Mouse (Mus musculus): ENCODE data around the gene Gabpb1.

DNA sequence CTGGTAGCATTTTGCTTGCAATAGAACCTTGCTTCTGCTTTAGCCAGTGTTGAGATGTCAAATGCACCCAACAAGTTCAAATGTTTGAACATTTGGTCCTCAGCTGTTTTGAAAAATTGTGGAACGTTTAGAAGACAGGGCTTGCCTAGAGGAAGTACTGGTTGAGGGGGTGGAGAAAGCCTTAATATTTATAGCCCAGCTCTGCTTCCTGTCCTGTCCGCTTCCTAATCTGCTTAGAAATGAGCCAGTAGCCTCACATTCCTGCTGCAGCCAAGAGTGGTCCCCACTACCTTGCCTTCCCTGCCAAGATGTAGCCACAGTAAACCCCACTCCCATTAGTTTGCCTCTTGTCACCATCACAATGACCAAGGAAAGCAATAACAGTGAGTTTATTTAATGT lies 6.2 kb upstream of the Gabpb1 start:
- TF ChIP-seq GATA1 (IDR thresholded peaks at IDR 0.05; ENCODE audit: borderline replicate concordance, low read length) (no peak), FLI1 (IDR thresholded peaks at IDR 0.05; ENCODE audit: low read length) (no peak)
